Mouse (Mus musculus): ENCODE data around the gene Dmkn. TPM values are rescaled to one million over a fixed set of nuclear protein-coding genes. Genes with fewer than 3 reads are reported as not detected.

Gene Dmkn
- total RNA-seq, 2 experiments from 2014 or later = 4.6 to 5.7 TPM

GRCm38 (mm10) chr7:30765173-30765572 lies 1.6 kb downstream of the Dmkn start:
- DNase-seq = peak; percentile 15

- DNase-seq = no peak
Observed at GRCm38 (mm10) chr7:30766408-30766807, 2.9 kb downstream of the Dmkn start.

- DNase-seq = no peak
Observed at GRCm38 (mm10) chr7:30769236-30769635, 5.7 kb downstream of the Dmkn start.

- no peak for DNase-seq
Observed at GRCm38 (mm10) chr7:30776104-30776503, 12.5 kb downstream of the Dmkn start.

- DNase-seq = no peak
Observed at GRCm38 (mm10) chr7:30777081-30777579, 13.6 kb downstream of the Dmkn start.

GRCm38 (mm10) chr7:30777911-30778310 lies 14.4 kb downstream of the Dmkn start:
- DNase-seq = no peak

- DNase-seq = no peak
Observed at GRCm38 (mm10) chr7:30781792-30782191, 18.2 kb downstream of the Dmkn start.

GRCm38 (mm10) chr7:30782658-30783057 lies 19.1 kb downstream of the Dmkn start:
- no peak for DNase-seq

- no peak for DNase-seq
Observed at GRCm38 (mm10) chr7:30785154-30785553, 21.6 kb downstream of the Dmkn start.

- DNase-seq = no peak
Observed at GRCm38 (mm10) chr7:30785721-30786546, 22.4 kb downstream of the Dmkn start.

GRCm38 (mm10) chr7:30787377-30788022 lies 23.9 kb downstream of the Dmkn start, which contains the start of gene Krtdap:
Krtdap (plus strand) TSS chr7:30787896.
- DNase-seq = no peak

- DNase-seq = no peak
Observed at GRCm38 (mm10) chr7:30790141-30790540, 26.6 kb downstream of the Dmkn start.

GRCm38 (mm10) chr7:30791921-30792320 lies 28.4 kb downstream of the Dmkn start:
- no peak for DNase-seq

GRCm38 (mm10) chr7:30794921-30795320 lies 31.4 kb downstream of the Dmkn start:
- DNase-seq = no peak

GRCm38 (mm10) chr7:30796790-30797189 lies 33.2 kb downstream of the Dmkn start:
- DNase-seq = no peak

- DNase-seq = no peak
Observed at GRCm38 (mm10) chr7:30800653-30801052, 37.1 kb downstream of the Dmkn start.

GRCm38 (mm10) chr7:30803256-30803655 lies 39.7 kb downstream of the Dmkn start:
- DNase-seq = no peak

- DNase-seq = no peak
Observed at GRCm38 (mm10) chr7:30804026-30804715, 40.6 kb downstream of the Dmkn start.

GRCm38 (mm10) chr7:30805924-30806323 lies 42.4 kb downstream of the Dmkn start:
- DNase-seq = peak; percentile 33

GRCm38 (mm10) chr7:30810319-30810718 lies 46.8 kb downstream of the Dmkn start:
- no peak for DNase-seq

- no peak for DNase-seq
Observed at GRCm38 (mm10) chr7:30811757-30812290, 48.3 kb downstream of the Dmkn start.

- no peak for DNase-seq
Observed at GRCm38 (mm10) chr7:30812291-30812807, 48.8 kb downstream of the Dmkn start.

All from heart, postnatal 4 days (tissue).